Mouse (Mus musculus) monocyte, adult 2 months (primary cell): ENCODE results near the gene Ksr2.

Source experiments
- DNase-seq, 2 experiments: peaks; one replicate each; pipeline ENCODE4 v3.0.0; 2022; ENCODE audit warnings: low spot score in 2 of 2, low read depth in 1 of 2

The Ksr2 gene

GRCm38 (mm10) chr5:117521156-117521555, 107.4 kb downstream of the Ksr2 start:
- DNase-seq: no peak

- no peak for DNase-seq
These were observed 107.9 kb downstream of the Ksr2 start for GRCm38 (mm10) chr5:117521701-117522100.

GRCm38 (mm10) chr5:117522471-117522870, 108.7 kb downstream of the Ksr2 start:
- no peak for DNase-seq

- DNase-seq: no peak
These were observed 109.2 kb downstream of the Ksr2 start for GRCm38 (mm10) chr5:117523010-117523409.

GRCm38 (mm10) chr5:117530991-117531390, 117.2 kb downstream of the Ksr2 start:
- DNase-seq: no peak

- DNase-seq: no peak
These were observed 125.4 kb downstream of the Ksr2 start for GRCm38 (mm10) chr5:117539221-117539620.

GRCm38 (mm10) chr5:117541654-117542053, 127.9 kb downstream of the Ksr2 start:
- DNase-seq: no peak

- no peak for DNase-seq
These were observed 133.0 kb downstream of the Ksr2 start for GRCm38 (mm10) chr5:117546694-117547268.

- DNase-seq: no peak
These were observed 137.2 kb downstream of the Ksr2 start for GRCm38 (mm10) chr5:117550992-117551391.

- no peak for DNase-seq
These were observed 138.3 kb downstream of the Ksr2 start for GRCm38 (mm10) chr5:117552096-117552495.

- DNase-seq: no peak
These were observed 140.7 kb downstream of the Ksr2 start for GRCm38 (mm10) chr5:117554505-117554904.

- no peak for DNase-seq
These were observed 142.8 kb downstream of the Ksr2 start for GRCm38 (mm10) chr5:117556570-117556969.

GRCm38 (mm10) chr5:117561080-117561479, 147.3 kb downstream of the Ksr2 start:
- no peak for DNase-seq

- no peak for DNase-seq
These were observed 152.4 kb downstream of the Ksr2 start for GRCm38 (mm10) chr5:117566051-117566665.

- DNase-seq: no peak
These were observed 155.5 kb downstream of the Ksr2 start for GRCm38 (mm10) chr5:117569190-117569795.

GRCm38 (mm10) chr5:117572428-117572827, 158.6 kb downstream of the Ksr2 start:
- DNase-seq: no peak

- no peak for DNase-seq
These were observed 161.1 kb downstream of the Ksr2 start for GRCm38 (mm10) chr5:117574894-117575293.

- no peak for DNase-seq
These were observed 163.8 kb downstream of the Ksr2 start for GRCm38 (mm10) chr5:117577598-117577997.

GRCm38 (mm10) chr5:117581711-117582110, 167.9 kb downstream of the Ksr2 start:
- DNase-seq: no peak

GRCm38 (mm10) chr5:117584428-117584827, 170.6 kb downstream of the Ksr2 start:
- DNase-seq: no peak

GRCm38 (mm10) chr5:117589266-117589665, 175.5 kb downstream of the Ksr2 start:
- DNase-seq: no peak

GRCm38 (mm10) chr5:117593273-117593672, 179.5 kb downstream of the Ksr2 start:
- DNase-seq: no peak

GRCm38 (mm10) chr5:117596803-117597202, 183.0 kb downstream of the Ksr2 start:
- no peak for DNase-seq
